Mouse (Mus musculus): ENCODE data around the gene Dock10. TPM values are rescaled to one million over a fixed set of nuclear protein-coding genes. Genes with fewer than 3 reads are reported as not detected.

Gene Dock10
- polyA plus RNA-seq, 1 experiment = 0.04 TPM

DNA sequence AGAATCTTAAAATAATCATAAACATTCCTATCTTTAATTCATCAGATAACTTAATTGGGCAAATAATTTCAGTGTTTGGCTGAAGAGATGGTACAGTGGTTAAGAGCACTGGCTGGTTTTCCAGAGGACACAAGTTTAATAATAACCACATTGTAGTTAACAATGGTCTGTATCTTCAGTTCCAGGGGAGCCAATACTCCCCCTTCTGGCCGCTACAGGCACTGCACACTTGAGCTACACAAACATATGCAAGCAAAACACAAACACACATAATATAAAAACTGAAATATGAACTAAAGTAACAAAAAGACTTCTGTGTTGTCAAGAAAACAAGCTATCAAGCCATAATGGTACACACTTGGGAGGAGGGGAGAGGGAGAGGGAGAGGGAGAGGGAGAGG is 102.5 kb downstream of the Dock10 start:
- no peak overlapping the region for H3K4me3 ChIP-seq
- H3K4me2 ChIP-seq (ENCODE audit: low read depth) = no peak overlapping the region
- H3K27me3 ChIP-seq (ENCODE audit: control insufficient read depth, insufficient read depth, insufficient read length) = no peaks in the 10 kb centered on the region
- H3K79me2 ChIP-seq (ENCODE audit: control insufficient read depth, insufficient read depth) = no peaks in the 10 kb centered on the region
- TF ChIP-seq MYOD1 (IDR thresholded peaks at IDR 0.05; ENCODE audit: control insufficient read depth in 1 of 3, insufficient read length in 2 of 3, low read depth in 2 of 3) = no peak
- TF ChIP-seq REST (IDR thresholded peaks at IDR 0.05; ENCODE audit: insufficient read depth, insufficient read length) = no peak
- no peak for TF ChIP-seq CEBPB (IDR thresholded peaks at IDR 0.05; ENCODE audit: insufficient read depth, poor library complexity, severe bottlenecking)
- no peak for TF ChIP-seq TCF3 (IDR thresholded peaks at IDR 0.05; ENCODE audit: insufficient read length, low read depth)
- TF ChIP-seq POLR2AphosphoS2 (IDR thresholded peaks at IDR 0.05; ENCODE audit: insufficient read length, low read depth) = no peak
- TF ChIP-seq E2F4 (IDR thresholded peaks at IDR 0.05; ENCODE audit: insufficient read depth) = no peak
- no peak for TF ChIP-seq MYOG (IDR thresholded peaks at IDR 0.05; ENCODE audit: control insufficient read depth in 1 of 3, insufficient read depth in 1 of 3, insufficient read length in 2 of 3, low read depth in 2 of 3)
- TF ChIP-seq POLR2A (IDR thresholded peaks at IDR 0.05; ENCODE audit: insufficient read length, low read depth) = no peak
- TF ChIP-seq MAX (IDR thresholded peaks at IDR 0.05; ENCODE audit: low read depth) = no peak
- H3ac ChIP-seq (ENCODE audit: control insufficient read depth, insufficient read length) = no peak overlapping the region
- no peaks in the 10 kb centered on the region for H3K36me3 ChIP-seq (ENCODE audit: control insufficient read depth, insufficient read depth)

DNA sequence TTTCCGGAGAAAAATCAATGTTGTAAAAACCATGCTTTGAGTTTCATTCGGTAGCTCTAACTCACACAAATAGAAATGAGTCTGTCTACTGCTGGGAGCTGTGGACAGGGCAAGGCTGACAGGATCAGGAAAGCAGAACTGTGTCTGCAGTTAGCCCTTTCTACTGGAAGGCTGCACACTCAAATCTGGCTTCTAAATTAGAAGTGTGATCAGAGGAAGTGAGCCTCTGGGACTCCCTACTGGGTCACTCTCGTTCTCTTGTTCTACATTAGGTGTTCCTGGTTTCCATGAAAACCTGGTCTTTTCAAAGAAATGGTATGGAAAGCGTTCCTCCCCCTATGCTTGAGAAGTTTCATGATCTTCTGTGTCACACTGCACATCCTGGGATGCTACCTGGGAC is 103.1 kb downstream of the Dock10 start:
- no peak overlapping the region for H3K4me2 ChIP-seq (ENCODE audit: low read depth)
- H3K4me3 ChIP-seq = no peak overlapping the region
- TF ChIP-seq USF1 (IDR thresholded peaks at IDR 0.05; ENCODE audit: low read depth) = no peak
- no peak for TF ChIP-seq POLR2AphosphoS2 (IDR thresholded peaks at IDR 0.05; ENCODE audit: insufficient read length, low read depth)
- no peak for TF ChIP-seq CEBPB (IDR thresholded peaks at IDR 0.05; ENCODE audit: insufficient read depth, poor library complexity, severe bottlenecking)
- TF ChIP-seq TCF3 (IDR thresholded peaks at IDR 0.05; ENCODE audit: insufficient read length, low read depth) = no peak
- no peak for TF ChIP-seq E2F4 (IDR thresholded peaks at IDR 0.05; ENCODE audit: insufficient read depth)
- no peak for TF ChIP-seq MAX (IDR thresholded peaks at IDR 0.05; ENCODE audit: low read depth)
- no peak for TF ChIP-seq POLR2A (IDR thresholded peaks at IDR 0.05; ENCODE audit: insufficient read length, low read depth)
- no peak for TF ChIP-seq MYOG (IDR thresholded peaks at IDR 0.05; ENCODE audit: control insufficient read depth in 1 of 3, insufficient read depth in 1 of 3, insufficient read length in 2 of 3, low read depth in 2 of 3)
- no peak for TF ChIP-seq TCF12 (IDR thresholded peaks at IDR 0.05; ENCODE audit: insufficient read depth, poor library complexity, severe bottlenecking)
- TF ChIP-seq SRF (IDR thresholded peaks at IDR 0.05; ENCODE audit: control insufficient read depth, insufficient read length, low read depth) = no peak
- TF ChIP-seq REST (IDR thresholded peaks at IDR 0.05; ENCODE audit: insufficient read depth, insufficient read length) = no peak
- no peak for TF ChIP-seq MYOD1 (IDR thresholded peaks at IDR 0.05; ENCODE audit: control insufficient read depth in 1 of 3, insufficient read length in 2 of 3, low read depth in 2 of 3)
- H3K79me2 ChIP-seq (ENCODE audit: control insufficient read depth, insufficient read depth) = no peaks in the 10 kb centered on the region
- H3K27me3 ChIP-seq (ENCODE audit: control insufficient read depth, insufficient read depth, insufficient read length) = no peaks in the 10 kb centered on the region
- H3ac ChIP-seq (ENCODE audit: control insufficient read depth, insufficient read length) = no peak overlapping the region
- no peaks in the 10 kb centered on the region for H3K36me3 ChIP-seq (ENCODE audit: control insufficient read depth, insufficient read depth)

DNA sequence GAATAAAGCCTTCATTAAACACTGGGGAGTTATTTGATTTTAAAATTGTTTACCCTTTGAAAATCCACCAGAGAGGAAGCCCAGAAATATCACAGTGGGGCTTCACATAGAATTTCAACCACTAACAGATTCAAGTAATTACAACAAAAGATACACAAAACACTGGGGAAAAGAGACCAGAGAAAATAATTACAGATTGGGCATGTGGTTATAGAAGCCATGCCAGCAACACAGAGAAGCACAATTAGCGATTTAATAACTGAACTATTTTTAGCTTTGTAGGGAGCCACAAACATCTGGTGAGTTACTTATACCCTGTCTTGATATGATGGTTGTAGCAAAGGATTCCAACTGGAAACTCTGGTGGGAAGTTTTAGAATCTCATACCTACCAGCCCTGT is 104.2 kb downstream of the Dock10 start:
- Histone ChIP-seq H3K4me2 (ENCODE audit: low read depth) (no peak overlapping the region), H3K79me2 (ENCODE audit: control insufficient read depth, insufficient read depth) (no peaks in the 10 kb centered on the region), H3ac (ENCODE audit: control insufficient read depth, insufficient read length) (no peak overlapping the region), H3K36me3 (ENCODE audit: control insufficient read depth, insufficient read depth) (no peaks in the 10 kb centered on the region), H3K4me3 (no peak overlapping the region), H3K27me3 (ENCODE audit: control insufficient read depth, insufficient read depth, insufficient read length) (no peaks in the 10 kb centered on the region)
- TF ChIP-seq SRF (IDR thresholded peaks at IDR 0.05; ENCODE audit: control insufficient read depth, insufficient read length, low read depth) (no peak), CEBPB (IDR thresholded peaks at IDR 0.05; ENCODE audit: insufficient read depth, poor library complexity, severe bottlenecking) (no peak), MYOG (IDR thresholded peaks at IDR 0.05; ENCODE audit: control insufficient read depth in 1 of 3, insufficient read depth in 1 of 3, insufficient read length in 2 of 3, low read depth in 2 of 3) (no peak), POLR2A (IDR thresholded peaks at IDR 0.05; ENCODE audit: insufficient read length, low read depth) (no peak), POLR2AphosphoS2 (IDR thresholded peaks at IDR 0.05; ENCODE audit: insufficient read length, low read depth) (no peak), E2F4 (IDR thresholded peaks at IDR 0.05; ENCODE audit: insufficient read depth) (no peak), REST (IDR thresholded peaks at IDR 0.05; ENCODE audit: insufficient read depth, insufficient read length) (no peak), TCF3 (IDR thresholded peaks at IDR 0.05; ENCODE audit: insufficient read length, low read depth) (no peak), TCF12 (IDR thresholded peaks at IDR 0.05; ENCODE audit: insufficient read depth, poor library complexity, severe bottlenecking) (no peak), MAX (IDR thresholded peaks at IDR 0.05; ENCODE audit: low read depth) (no peak), USF1 (IDR thresholded peaks at IDR 0.05; ENCODE audit: low read depth) (no peak)

- Histone ChIP-seq H3K36me3 (ENCODE audit: control insufficient read depth, insufficient read depth) (no peaks in the 10 kb centered on the region), H3ac (ENCODE audit: control insufficient read depth, insufficient read length) (no peak overlapping the region), H3K4me3 (no peak overlapping the region), H3K79me2 (ENCODE audit: control insufficient read depth, insufficient read depth) (no peaks in the 10 kb centered on the region), H3K27me3 (ENCODE audit: control insufficient read depth, insufficient read depth, insufficient read length) (no peaks in the 10 kb centered on the region), H3K4me2 (ENCODE audit: low read depth) (no peak overlapping the region)
- TF ChIP-seq USF1 (IDR thresholded peaks at IDR 0.05; ENCODE audit: low read depth) = no peak
- TF ChIP-seq E2F4 (IDR thresholded peaks at IDR 0.05; ENCODE audit: insufficient read depth) = no peak
Observed at GRCm38 (mm10) chr1:80652803-80653202, 105.5 kb downstream of the Dock10 start.

DNA sequence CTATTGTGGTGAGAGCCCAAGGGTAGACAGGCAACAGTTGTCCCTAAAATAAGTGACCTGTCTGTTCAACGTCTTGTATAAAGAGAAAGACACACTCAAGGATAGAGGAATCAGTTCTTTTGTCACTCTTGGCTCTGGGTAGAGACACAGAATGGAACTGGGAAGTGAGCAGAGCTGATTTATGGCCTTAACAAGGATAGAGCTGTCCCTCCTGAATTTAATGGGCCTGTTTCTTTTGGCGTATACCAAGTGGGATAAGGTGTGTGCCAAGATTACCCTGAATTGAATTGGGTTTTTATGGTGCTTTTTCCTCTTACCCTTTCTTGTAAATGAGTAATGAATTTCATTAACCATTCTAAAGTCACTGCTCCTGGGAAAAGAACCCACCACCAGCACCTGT is 106.2 kb downstream of the Dock10 start:
- Histone ChIP-seq H3ac (ENCODE audit: control insufficient read depth, insufficient read length) (no peak overlapping the region), H3K36me3 (ENCODE audit: control insufficient read depth, insufficient read depth) (no peaks in the 10 kb centered on the region)

More for the DNA sequence above, 106.2 kb downstream of the Dock10 start:
- Histone ChIP-seq H3K79me2 (ENCODE audit: control insufficient read depth, insufficient read depth) (no peaks in the 10 kb centered on the region), H3K27me3 (ENCODE audit: control insufficient read depth, insufficient read depth, insufficient read length) (no peaks in the 10 kb centered on the region), H3K4me2 (ENCODE audit: low read depth) (no peak overlapping the region), H3K4me3 (no peak overlapping the region)
- no peak for TF ChIP-seq MYOD1 (IDR thresholded peaks at IDR 0.05; ENCODE audit: control insufficient read depth in 1 of 3, insufficient read length in 2 of 3, low read depth in 2 of 3)
- TF ChIP-seq SRF (IDR thresholded peaks at IDR 0.05; ENCODE audit: control insufficient read depth, insufficient read length, low read depth) = no peak
- TF ChIP-seq REST (IDR thresholded peaks at IDR 0.05; ENCODE audit: insufficient read depth, insufficient read length) = no peak
- no peak for TF ChIP-seq CEBPB (IDR thresholded peaks at IDR 0.05; ENCODE audit: insufficient read depth, poor library complexity, severe bottlenecking)
- no peak for TF ChIP-seq POLR2A (IDR thresholded peaks at IDR 0.05; ENCODE audit: insufficient read length, low read depth)
- TF ChIP-seq POLR2AphosphoS2 (IDR thresholded peaks at IDR 0.05; ENCODE audit: insufficient read length, low read depth) = no peak
- no peak for TF ChIP-seq E2F4 (IDR thresholded peaks at IDR 0.05; ENCODE audit: insufficient read depth)
- TF ChIP-seq USF1 (IDR thresholded peaks at IDR 0.05; ENCODE audit: low read depth) = no peak
- no peak for TF ChIP-seq MAX (IDR thresholded peaks at IDR 0.05; ENCODE audit: low read depth)
- no peak for TF ChIP-seq TCF3 (IDR thresholded peaks at IDR 0.05; ENCODE audit: insufficient read length, low read depth)
- no peak for TF ChIP-seq TCF12 (IDR thresholded peaks at IDR 0.05; ENCODE audit: insufficient read depth, poor library complexity, severe bottlenecking)
- no peak for TF ChIP-seq MYOG (IDR thresholded peaks at IDR 0.05; ENCODE audit: control insufficient read depth in 1 of 3, insufficient read depth in 1 of 3, insufficient read length in 2 of 3, low read depth in 2 of 3)
